Mouse (Mus musculus) ZHBTc4 (cell line): ENCODE measurements at regions not wholly inside any gene's neighbourhood (a gene's known extent, or its start where the extent isn't known, plus 50 kb on each side); places are given as distances from the start of the nearest gene placed in this dataset.
"Not testable (repeated sequence)": the region's sequence is repeated elsewhere in the genome, so short reads cannot be mapped to it uniquely, and the experiment has no call there.

Experiments used
- DNase-seq: peaks from one replicate; pipeline ENCODE4 v3.0.0-alpha.2; 2011; ENCODE audit warnings: low read depth, low spot score

DNA sequence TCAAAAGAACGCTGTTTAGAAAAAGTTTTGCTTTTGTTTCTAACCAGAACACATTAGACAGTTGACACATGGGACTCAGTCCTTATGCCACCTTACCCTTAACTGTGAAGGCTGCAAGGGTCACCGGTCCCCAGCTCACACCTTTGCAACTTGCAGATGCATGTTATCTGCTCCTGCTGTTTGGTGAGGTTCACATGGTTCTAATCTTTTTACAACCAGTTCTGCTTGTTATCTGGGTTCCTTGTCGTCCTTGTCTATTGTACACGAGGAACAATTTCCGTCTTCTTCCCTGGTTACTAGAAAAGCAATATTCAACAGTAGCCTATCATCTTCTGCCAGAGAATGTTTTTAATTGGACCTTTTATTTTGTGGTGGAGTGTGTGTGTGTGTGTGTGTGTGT lies 200.8 kb downstream of the Gm21738 start:
- DNase-seq = not testable (repeated sequence)

DNA sequence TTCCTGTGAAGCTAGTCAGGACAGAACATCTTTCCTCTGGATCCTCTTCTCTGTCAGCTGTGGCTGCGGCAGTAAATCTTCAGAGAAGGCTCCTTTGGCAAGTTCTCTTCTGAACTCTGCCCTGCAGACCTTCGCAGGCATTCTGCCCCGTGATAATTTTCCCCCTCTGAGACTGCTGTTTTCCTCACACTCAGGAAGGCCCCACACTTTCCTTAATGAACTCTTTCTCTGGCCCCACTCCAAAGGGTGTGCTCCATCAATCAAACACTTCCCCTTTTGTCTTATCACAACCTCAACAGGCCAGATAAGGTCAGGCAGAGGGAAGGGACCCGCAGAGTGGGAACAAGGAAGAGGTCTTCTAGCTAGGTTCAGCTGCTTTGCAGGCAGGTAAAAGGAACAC lies 210.2 kb downstream of the Gm21738 start:
- no peak for DNase-seq

DNA sequence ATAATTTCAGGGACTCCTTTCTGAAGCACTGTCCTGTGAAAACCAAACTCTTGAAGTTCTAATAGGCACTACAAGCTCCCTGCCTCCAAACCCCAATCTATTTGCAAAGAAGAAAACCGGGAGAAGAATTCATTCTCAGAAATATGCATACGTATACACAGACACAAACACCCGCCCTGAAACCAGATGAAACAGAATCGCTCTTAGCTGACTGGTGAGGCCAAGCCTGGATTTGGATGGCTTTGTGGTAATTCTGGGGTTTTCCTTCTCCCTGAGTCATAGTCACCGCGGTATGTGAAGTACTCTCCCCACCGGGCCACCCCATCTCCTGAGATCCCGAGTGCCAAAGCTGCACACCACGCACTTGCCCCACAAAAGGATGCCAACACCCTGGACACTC lies 238.5 kb downstream of the Gm21738 start:
- not testable (repeated sequence) for DNase-seq

DNA sequence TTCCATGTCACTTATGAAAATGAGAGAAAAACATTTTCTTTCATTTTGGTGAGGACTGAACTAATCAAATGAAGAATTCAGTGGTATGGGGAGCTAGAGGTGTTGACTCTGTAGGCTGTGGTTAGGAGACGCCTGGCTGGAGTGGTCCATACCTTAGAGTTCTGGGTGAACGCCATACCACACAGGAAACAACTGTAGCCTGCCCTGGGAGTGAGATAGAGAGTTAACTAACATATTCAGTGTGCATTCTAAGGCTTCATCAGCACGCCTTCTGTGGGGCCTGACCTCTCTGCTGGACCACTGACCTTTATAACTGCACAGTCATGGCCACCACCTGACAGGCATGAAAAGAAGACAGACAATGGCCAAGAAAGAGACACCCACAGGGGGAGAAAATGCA lies 240.7 kb downstream of the Gm21738 start:
- DNase-seq = not testable (repeated sequence)

DNA sequence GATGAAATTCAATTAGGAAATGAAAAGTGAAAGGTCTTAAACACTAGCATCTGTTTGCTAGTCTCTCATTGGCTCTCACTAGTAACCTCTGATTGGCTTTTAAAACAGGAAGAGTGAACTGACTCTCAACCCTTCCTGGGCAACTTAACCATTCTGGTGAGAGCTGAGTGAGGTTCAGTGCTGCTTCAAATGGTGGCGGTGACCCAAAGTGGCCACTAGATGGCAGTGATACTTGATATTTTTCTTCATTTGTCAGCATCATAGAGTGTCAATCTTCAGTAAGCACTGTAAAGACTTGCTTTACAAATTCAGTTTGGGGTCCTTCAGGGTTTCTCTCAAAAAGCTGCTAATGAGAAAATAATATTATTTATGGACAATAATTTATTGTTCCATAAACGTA lies 243.4 kb downstream of the Gm21738 start:
- peak; percentile 68 for DNase-seq

DNA sequence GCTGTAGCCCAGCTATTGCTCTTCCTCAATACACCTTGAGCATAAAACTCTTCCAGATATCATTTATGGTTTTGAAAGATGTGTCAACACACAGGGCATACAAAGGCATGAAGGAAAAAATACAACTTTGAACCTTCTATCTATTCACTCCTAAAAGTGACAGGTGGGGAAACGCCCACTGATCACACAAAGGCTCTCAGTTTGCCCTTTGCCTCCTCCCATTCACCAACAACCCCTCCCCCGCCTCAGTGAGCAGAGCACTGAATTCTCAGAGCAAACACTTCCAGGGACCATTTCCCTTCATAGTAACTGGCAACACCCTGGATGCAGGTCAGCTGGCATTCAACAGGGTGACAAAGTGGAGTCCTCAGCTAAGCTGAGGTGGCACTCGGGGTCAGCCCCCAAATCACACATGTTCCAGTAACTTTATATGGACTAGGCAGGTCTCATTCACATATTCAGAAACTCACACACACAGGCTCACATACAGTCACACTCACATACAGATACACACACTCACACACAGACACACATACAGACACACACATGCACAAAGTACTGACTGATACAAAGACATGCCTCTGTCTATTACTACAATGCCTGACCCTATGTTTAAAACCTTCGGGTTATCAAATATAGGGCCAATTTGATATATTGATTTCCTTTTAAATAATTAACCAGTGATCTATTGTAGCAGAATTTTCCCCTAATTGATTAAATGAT lies 248.3 kb downstream of the Gm21738 start:
- peak; percentile 12 for DNase-seq

DNA sequence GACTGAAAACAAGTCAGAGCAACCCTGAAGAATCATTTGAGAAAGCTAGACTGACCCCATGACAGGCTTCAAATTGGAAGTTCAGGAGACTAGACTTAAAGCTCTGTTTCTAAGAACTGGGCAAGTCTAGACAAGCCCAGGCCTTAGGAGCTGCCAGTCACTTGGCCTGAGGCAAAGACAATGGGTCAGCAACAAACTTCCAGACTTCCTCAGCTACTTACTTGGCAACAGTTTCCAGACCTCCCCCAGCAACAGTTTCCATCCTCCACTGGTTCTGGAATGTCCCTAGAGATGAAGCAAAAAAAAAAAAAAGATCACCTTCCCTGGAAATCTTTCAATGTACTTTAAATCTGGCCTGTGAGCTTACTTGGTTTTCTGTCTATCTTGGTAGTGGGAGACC lies 251.9 kb downstream of the Gm21738 start:
- DNase-seq = peak; percentile 4

DNA sequence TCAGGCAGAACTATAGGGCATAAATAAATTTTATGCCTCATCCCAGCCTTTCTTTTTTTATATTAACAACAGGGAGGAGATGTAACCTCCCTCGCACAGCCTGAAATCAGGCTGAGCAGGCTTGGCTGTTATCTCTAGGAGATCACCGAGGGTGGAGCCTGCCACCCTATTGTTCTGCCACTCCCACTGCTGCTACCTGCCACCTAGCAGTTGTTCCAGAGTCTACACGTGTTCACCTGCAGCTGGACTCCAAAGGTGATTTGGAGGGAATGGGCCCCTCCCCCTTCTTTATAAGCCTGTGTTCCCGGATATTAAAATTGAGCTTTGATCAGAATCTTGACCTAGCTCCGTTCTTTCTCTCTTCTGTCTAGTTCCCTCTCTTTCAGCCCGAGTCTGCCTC lies 245.8 kb upstream of the Ube2e2 start:
- DNase-seq = not testable (repeated sequence)

DNA sequence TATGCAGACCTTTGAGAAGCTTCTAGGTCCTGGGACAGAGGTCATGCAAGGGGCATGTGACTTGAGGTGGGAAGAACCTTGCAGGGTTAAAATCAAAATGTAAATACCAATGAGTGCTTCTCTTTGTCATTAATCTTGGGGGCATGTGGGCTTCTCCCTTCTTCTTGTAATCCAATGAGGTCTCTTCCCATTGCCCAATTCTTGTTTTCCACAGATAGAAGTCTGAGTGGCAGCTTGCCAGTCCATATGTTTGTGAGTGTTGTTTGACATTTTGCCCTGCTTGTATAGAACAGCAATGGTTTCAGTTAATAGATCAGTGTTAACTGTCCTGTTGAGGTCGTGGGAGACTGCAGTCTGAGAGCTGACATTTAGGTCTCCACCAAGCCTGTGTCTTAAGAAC lies 237.5 kb upstream of the Ube2e2 start:
- DNase-seq = no peak
